Mouse (Mus musculus): ENCODE data around the gene Usp15.
"Not testable (repeated sequence)": the region's sequence is repeated elsewhere in the genome, so short reads cannot be mapped to it uniquely, and the experiment has no call there.

Usp15 gene

GRCm38 (mm10) chr10:123196835-123197559 lies at the start of gene Usp15:
TSS of gene Usp15 (minus strand) at chr10:123196995.
- peak; percentile 90 to 92 for DNase-seq

- DNase-seq = no peak
Observed at GRCm38 (mm10) chr10:123229420-123229819, 32.6 kb upstream of the Usp15 start.

- DNase-seq = no peak
Observed at GRCm38 (mm10) chr10:123222785-123223184, 26.0 kb upstream of the Usp15 start.

- no peak for DNase-seq
Observed at GRCm38 (mm10) chr10:123209517-123209916, 12.7 kb upstream of the Usp15 start.

GRCm38 (mm10) chr10:123208336-123208735 lies 11.5 kb upstream of the Usp15 start:
- DNase-seq = no peak

GRCm38 (mm10) chr10:123206074-123206473 lies 9.3 kb upstream of the Usp15 start:
- DNase-seq = no peak

GRCm38 (mm10) chr10:123205364-123205763 lies 8.6 kb upstream of the Usp15 start:
- DNase-seq = not testable (repeated sequence)

- DNase-seq = no peak
Observed at GRCm38 (mm10) chr10:123201981-123202758, 5.4 kb upstream of the Usp15 start.

- no peak for DNase-seq
Observed at GRCm38 (mm10) chr10:123201436-123201835, 4.6 kb upstream of the Usp15 start.

- no peak for DNase-seq
Observed at GRCm38 (mm10) chr10:123200996-123201395, 4.2 kb upstream of the Usp15 start.

- DNase-seq = no peak
Observed at GRCm38 (mm10) chr10:123200320-123200659, 3.5 kb upstream of the Usp15 start.

GRCm38 (mm10) chr10:123199615-123200319 lies 3.0 kb upstream of the Usp15 start:
- no peak for DNase-seq

- DNase-seq = no peak
Observed at GRCm38 (mm10) chr10:123199119-123199518, 2.3 kb upstream of the Usp15 start.

- DNase-seq = no peak
Observed at GRCm38 (mm10) chr10:123198183-123198582, 1.4 kb upstream of the Usp15 start.

GRCm38 (mm10) chr10:123195961-123196834 lies 597 bp downstream of the Usp15 start:
- DNase-seq = peak; percentile 32 to 49

- DNase-seq = peak; percentile 27 to 61
Observed at GRCm38 (mm10) chr10:123195501-123195900, 1.3 kb downstream of the Usp15 start.

- no peak for DNase-seq
Observed at GRCm38 (mm10) chr10:123191038-123191437, 5.8 kb downstream of the Usp15 start.

- no peak for DNase-seq
Observed at GRCm38 (mm10) chr10:123187337-123187736, 9.5 kb downstream of the Usp15 start.

GRCm38 (mm10) chr10:123185907-123186306 lies 10.9 kb downstream of the Usp15 start:
- peak in 1 of 2 experiments; percentile 17 for DNase-seq

- no peak for DNase-seq
Observed at GRCm38 (mm10) chr10:123183743-123184142, 13.1 kb downstream of the Usp15 start.

- peak; percentile 31 to 53 for DNase-seq
Observed at GRCm38 (mm10) chr10:123183243-123183642, 13.6 kb downstream of the Usp15 start.

- peak in 1 of 2 experiments; percentile 34 for DNase-seq
Observed at GRCm38 (mm10) chr10:123182391-123182790, 14.4 kb downstream of the Usp15 start.

Measured in lung, adult 18-20 months (tissue).